Mouse (Mus musculus): ENCODE measurements around the gene Ola1. TPM values are rescaled to one million over a fixed set of nuclear protein-coding genes. Genes with fewer than 3 reads are reported as not detected.

Ola1 gene
- polyA plus RNA-seq (2017; shearing (Covaris generic)), result 10 to 100 TPM; 77.4 to 77.6 TPM

DNA sequence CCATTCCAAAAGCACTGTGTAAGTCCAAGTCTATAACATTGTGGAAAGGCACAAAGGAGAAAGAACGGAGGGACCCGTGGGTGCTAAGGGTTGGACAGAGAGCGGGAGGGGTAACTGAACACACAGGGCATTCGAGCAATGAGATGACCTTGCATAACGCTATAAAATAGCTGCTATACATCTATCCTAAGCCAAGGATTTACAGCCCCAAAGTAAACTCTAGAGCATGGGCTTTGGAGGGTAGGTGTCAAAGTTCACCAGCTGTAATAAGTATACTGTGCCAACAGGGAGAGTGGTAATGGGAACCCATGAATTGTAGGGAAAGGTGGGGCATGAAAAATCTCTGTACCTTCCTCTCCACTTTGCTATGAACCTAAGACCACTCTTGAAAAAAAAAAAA lies at the start of gene Ola1:
TSS of gene Ola1 (minus strand) at position 12 of the 400 bp plus-strand sequence.
- no peak for ATAC-seq

GRCm38 (mm10) chr2:73268281-73268680 lies 49.6 kb upstream of the Ola1 start:
- ATAC-seq, result no peak

DNA sequence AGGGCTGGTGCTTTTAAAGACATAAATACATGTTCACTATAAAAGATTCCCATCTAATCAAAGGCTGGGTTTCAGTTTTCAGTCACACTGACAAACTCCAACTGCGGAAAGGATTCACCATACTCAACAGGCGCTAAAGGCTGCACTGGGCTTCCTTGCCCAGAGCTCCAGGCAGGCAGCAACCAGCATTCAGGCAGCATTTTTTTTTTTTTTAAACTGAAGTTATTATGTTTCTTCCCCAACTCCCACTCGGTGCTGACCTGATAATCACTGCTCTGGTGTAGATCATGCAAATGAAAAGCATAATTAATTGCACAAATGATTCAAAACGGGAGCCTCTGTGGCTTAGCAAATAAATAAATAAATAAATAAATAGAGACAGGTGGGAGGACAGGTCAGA lies 49.1 kb upstream of the Ola1 start:
- ATAC-seq, result no peak

DNA sequence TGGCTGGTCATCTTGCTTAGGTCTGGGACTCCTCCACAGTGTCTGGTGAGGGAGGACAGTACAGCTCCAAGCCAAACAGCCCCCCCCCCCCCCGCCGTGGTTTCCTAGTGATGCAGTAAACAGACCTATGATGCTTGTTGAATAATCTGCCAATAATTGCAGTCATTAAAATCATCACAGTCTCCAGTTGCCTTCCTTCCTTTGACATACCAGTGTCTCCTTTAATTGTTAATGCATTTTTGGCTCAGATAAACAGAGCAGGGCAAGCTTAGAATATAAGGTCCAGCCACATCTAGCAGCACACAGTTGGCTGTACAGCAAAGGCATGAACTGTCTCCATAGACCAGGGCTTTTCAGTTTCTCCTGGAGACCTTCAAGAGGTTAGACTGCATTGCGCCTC lies 48.5 kb upstream of the Ola1 start:
- no peak for ATAC-seq

DNA sequence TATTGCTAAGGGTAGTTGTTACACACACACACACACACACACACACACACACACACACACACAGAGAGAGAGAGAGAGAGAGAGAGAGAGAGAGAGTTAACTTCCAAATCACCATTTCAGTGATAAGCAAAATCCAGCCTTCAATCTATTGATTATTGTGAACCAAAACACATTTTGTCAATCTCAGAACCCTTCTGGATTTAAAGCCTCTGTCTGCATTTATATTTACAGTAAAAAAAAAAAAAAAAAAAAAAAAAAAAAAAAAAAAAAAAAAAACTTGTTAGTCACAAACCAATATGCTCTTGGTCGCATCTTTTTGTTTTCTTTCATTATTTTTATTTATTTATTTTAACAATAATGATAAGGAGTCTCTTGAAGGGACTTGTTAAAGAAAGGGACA lies 47.9 kb upstream of the Ola1 start:
- no peak for ATAC-seq

DNA sequence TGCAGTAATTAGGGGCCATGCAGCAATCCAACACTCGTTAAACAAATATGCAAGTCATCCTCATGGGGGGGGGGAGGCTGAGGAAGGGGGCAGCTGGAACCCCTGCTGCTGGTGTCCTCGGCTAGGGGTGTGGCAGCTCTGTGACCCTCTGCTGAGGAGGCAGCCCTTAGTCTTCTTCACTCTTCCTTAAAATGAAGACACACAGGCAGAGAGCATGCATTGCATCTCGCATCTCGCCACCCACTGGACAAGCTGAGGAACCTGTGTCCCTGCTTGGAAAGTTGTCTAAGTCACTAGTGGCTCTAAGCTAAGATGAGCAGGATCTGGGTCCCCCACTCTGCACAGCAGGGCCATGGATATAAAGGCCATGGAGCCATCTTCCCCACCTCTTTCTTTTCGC lies 47.3 kb upstream of the Ola1 start:
- no peak for ATAC-seq

DNA sequence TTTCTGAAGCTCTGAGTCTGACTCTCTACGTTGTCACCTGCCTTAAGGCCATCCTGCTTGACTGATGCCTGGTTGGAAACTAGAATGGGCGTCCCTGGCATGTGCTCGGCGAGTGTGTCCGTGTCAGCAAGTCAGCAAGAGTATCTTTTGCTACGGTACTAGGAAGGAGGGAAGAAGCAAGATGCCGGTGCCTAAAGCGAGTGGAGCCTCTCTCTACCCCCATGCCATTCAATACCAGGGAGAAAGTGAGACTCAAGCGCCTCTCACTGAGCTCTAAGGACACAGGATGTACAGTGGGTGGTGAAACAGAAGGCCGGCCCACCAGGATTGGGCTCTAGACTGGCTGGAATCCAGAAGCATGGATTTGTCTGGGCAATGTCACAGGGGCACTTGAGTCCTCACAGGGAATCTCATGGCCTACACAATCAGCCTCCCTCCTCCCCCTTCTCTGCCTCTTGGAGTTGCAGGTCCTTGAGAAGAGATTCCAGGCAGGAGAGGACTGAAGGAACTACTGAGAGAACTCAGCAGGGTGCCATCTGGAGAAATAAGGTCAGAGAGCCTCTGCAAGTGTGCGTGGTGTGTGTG lies 46.0 kb upstream of the Ola1 start:
- peak; percentile 22 for ATAC-seq

DNA sequence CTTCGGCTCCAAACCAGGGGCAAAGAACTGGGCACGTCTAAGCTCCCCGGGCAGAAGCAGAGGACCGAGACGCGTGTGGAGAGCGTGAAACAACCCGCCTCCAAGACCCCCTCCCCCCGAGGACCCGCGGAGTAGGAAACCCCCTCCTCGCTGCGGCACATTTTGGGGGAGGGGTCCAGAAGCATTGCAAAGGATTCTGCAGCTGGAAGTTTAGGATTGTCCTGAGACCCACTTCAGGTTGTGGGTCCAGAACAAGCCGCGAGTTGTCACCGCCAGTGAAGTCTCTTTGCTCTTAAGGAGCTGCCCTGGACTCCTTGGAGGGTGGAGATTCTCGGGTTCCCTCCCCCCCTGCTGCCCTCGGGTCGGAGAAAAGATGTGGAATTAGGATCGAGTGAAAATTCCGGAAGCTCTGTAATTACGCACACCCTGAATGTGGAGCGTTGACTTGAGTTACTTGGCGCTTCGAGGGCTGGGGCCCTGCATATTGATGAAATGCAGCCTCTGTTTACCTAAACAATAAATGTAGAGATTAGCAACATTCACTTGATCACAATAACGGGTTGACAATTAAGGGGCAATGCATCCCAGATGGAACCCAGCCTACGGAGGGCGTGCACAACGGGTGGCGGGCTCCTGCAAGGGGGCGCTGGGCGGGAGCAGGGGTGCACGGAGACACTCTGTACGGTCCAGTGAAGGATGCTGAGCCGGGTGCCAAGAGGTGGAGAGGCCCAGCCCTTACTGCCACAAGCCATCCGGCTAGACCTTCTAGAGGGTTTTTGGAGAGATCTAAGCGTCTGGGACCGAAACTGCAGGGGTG lies 45.3 kb upstream of the Ola1 start:
- peak; percentile 23 for ATAC-seq

- ATAC-seq, result no peak
Measured at GRCm38 (mm10) chr2:73263172-73263765, 44.5 kb upstream of the Ola1 start.

- no peak for ATAC-seq
Measured at GRCm38 (mm10) chr2:73248701-73249100, 30.0 kb upstream of the Ola1 start.

DNA sequence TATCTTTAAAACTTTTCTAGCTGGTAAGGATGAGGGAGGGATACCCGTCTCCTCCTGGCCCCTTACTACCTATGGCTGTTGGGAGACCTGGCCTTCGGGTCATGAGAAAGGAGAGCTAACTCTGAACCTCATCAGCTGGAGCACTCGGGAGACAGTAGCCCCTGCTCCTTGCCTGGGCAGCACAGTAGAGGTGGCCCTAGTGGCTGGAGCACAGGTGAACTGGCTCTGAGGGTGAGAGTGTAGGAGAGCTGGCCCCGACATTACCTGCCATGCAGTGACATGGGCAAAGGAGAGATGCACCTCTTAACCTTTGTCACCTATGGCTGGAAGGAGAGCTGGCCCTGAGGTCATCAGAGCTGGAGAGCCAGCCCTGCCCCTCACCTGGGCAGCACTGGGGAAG lies 22.6 kb upstream of the Ola1 start:
- ATAC-seq, result no peak

- no peak for ATAC-seq
Measured at GRCm38 (mm10) chr2:73231081-73231480, 12.4 kb upstream of the Ola1 start.

GRCm38 (mm10) chr2:73213871-73214659 lies 4.7 kb downstream of the Ola1 start:
- ATAC-seq, result peak; percentile 98

DNA sequence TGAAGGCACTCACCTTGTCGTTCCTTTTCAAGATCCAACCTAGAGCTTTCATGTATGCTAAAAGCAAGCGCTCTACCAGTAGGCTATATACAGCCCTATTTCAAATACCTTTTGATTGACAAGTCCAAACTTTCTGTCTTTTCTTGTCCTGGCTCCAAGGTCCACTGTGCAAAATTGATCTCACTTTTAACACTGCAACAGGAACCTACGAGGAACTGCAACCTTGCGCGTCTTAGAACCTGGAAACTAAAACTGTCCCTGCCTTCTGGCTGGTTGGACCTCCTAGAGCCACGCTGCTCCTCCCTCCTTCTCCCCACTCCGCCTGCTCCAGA lies 5.2 kb downstream of the Ola1 start:
- ATAC-seq, result peak; percentile 9

DNA sequence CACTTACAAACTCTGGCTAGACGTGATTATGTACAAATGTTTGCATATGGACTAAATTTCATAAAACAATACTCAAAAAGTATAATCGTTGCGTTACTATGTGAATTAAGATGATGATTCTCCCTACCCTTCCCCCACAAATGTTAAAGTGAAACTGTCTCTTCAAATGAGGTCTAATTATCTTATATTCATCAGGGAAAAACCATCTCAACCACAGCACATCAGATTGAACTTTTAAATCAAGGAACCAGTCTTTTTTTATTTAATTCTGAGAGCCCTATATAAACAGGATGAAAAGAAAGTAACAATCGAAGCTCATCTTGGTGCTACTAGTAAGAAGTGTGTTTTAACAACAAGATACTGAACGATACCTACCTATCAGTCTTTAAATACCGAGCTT lies 14.4 kb downstream of the Ola1 start:
- peak; percentile 75 for ATAC-seq

DNA sequence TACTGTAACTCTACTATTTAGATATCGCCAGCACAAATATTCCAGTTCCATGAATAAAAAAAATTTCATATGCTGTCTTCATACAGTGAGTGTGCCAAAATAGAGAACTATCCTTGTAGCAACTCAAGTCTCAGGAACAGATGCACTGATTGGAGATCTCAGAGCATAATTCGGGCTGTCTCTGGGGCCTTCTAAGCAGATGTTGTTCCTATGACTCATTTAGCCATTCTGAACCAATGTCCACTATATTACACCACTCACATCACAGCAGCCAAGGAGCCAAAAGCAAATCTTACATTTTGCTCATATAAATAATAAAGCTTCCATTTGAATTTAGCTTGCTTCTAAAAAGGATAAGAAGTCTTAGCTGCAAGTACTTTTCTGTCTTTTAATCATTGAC lies 30.2 kb downstream of the Ola1 start:
- no peak for ATAC-seq

DNA sequence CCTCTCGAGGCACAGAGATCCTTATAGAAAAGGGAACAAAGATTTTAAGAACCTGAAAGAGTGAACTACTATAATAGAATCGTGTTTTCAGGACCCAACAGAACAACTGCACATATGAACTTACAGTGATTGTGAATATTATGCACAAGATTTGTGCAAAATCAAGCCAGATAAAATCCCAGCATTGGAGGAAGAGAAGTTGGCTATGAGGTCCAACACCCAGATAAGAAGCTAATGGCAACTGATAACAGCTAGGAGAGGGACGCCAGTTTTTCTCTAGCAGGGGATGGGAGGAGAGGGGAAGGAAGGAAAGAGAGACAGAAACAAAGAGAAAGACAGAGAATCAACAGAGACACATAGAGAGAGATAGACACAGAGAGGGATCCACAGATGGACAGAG lies 33.5 kb downstream of the Ola1 start:
- ATAC-seq, result no peak

- no peak for ATAC-seq
Measured at GRCm38 (mm10) chr2:73169496-73169895, 49.2 kb downstream of the Ola1 start.

- peak; percentile 99 for ATAC-seq
Measured at GRCm38 (mm10) chr2:73167126-73167525, 51.6 kb downstream of the Ola1 start.

- ATAC-seq, result no peak
Measured at GRCm38 (mm10) chr2:73164666-73165065, 54.1 kb downstream of the Ola1 start.

- peak; percentile 75 for ATAC-seq
Measured at GRCm38 (mm10) chr2:73160772-73161171, 58.0 kb downstream of the Ola1 start.

GRCm38 (mm10) chr2:73157202-73157601 lies 61.5 kb downstream of the Ola1 start:
- no peak for ATAC-seq

DNA sequence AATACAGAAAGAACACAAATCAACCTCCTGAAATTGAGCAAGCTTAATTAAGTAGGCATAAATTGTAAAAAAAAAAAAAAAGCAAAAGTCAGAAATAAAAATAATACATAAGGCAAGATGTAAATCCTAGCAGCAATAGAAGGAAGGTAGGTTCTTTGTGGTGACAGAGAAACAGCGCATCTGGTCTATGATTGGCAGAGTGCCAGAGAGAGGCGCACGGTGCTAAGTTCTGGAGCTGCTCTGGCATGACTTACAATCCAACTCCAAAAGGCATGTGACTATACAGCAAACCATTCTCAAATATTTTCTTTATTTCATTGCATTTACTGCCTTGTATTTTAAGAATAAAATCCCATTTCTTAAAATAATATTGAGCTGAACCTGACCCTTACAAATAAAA lies 68.2 kb downstream of the Ola1 start:
- ATAC-seq, result no peak
